Mouse (Mus musculus): ENCODE results near the gene Tshz2.

Tshz2 gene

DNA sequence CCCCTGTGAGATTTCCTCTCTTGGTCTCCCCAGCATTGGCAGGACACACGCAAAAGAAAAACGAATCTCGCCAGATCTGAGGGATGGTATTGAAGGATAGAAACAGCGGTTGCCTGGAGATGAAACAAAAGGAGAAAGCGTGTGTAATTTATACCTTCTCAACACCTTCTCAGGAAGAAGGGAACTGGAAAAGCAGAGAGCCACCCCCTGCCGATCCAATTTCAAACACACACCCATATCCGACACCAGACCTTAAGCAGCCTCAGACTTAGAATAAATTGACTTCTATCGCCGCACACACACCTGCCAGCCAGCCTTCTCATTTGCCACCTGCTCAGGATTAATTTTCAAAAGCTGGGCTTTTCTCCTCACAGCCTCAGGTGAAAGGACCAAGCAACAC is 390.9 kb downstream of the Tshz2 start:
- no peak for DNase-seq

DNA sequence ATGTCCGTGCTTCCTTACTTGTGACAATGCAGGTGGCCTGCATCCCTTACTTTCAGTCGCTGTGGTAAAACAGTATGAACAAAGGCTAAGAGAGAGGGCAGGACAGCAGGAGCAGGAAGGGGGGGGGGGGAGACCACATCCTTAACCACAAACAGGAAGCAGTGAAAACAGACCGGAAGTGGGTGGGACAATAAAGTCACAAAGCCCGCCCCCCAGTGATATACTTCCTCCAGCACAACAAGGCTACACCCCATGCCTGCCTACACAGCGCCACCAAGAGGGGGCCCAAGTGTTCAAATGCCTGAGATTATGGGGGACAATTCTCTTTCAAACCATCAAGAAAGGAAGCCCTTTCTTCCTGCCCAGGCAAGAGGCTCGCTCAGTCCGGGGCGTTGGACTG is 392.1 kb downstream of the Tshz2 start:
- DNase-seq: peak; percentile 50 to 61

DNA sequence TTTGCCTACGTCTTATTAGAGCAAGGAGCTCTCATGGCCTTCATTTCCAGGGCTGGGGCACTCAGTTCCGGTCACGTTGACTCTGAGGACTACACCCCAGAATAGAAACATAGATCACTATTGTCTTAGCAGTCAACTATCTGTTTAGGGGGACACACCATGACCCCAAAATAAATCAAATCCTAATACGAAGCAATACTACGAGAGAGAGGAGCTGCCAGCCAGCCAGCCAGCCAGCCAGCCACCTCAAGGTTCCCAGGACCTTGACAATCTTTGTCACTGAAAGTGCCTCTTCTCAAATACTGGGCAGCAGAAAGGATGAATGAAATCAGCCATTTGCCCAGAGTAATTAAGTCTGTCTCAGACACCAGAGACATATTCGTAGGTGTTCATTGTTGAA is 393.1 kb downstream of the Tshz2 start:
- no peak for DNase-seq

DNA sequence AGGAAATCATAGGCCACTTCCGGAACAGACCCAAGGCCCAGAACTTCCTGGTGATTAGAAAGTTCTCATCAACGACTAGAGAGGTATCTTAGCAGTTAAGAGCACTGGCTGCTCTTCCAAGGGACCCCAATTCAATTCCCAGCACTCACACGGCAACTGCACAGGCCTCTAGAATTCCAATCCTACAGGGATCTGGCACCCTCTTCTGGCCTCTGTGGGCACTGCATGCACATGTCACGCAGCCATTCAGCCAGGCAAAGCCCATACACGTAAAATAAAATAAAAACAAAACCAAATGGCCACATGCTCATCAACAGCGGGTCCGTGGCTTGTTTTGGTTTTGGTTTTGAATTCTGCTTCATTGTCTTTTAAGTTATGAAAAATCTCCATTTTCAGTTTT is 395.0 kb downstream of the Tshz2 start:
- DNase-seq: peak; percentile 22 to 23

DNA sequence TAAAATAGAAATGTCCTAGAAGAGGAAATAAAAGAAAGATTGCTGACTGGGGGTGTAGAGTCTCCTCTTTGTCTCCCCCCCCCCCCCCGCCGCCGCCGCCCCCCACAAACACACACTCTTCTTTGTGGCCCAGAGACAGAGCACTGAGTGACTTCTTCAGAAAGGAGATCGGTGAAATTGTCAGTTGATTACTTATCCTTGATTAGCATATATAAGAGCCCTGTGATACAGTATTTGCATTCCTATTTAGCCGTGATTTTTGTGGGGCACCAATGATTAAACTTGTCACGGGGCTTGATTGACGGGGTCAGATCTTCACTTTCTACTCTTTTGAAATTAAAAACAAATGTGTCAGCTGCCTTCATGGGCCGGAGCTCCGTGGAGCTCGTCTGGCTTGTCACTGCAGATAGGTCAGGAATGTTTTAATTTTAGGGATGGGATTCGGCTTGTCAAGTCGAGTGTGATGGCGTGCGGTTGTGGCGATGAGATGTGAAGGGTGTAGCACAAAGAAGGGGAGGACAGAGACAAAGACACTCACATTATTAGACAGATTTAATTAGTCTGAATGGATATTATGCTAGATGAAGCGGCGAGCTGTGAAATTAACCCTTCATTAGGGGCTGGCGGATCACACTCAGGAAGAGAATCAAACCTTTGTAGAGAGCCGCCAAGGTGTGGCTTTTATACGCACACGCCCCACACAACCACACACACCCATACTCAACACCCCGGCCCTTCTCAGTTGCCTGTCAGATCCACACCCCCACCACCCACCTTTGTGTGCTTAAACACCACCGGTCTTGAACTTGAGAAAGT is 395.9 kb downstream of the Tshz2 start:
- DNase-seq: no peak

DNA sequence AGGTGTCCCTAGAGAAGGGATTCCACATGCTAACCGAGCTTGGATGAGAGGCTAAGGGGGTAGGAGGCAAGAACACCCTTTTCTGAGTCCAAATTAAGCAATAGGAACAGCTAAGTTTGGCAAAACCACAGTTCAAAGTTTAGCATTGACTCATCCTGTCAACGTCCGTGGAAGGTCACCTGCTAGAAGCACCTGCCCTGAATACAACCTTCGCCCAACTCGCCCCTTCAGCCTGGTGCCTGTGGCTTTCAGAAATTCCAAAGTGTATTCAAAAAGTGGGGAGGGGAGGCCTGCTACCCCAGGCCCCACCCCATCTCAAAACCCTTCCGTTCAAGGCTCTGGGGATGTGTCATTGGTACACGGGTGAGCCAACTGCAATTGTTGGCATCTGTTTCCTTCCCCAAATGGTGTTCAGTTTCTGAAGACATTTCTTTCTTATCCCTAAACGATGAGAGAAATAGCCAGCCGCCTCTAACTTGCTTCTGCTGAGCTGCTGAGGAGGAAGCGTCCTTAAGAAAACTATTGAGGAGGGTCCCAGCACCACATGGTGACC is 396.6 kb downstream of the Tshz2 start:
- no peak for DNase-seq

DNA sequence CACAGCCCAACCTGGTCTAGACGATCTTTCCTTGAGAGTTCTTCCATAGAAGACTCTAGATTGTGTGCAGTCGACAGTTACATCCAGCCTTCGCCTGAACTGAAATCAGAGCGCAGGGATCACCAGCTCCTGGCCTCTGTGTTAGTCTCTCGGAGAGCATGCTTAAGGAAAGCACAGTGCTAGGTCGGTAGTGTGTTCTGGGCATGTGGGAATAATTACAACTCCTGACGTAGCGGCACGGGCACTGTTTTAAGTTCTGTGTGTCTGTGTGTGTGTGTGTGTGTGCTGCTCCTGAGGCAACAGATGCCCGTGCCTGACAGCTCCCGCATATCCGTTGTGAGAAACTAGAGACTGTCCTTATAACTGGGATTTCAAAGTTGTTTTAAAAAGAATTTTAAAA is 398.4 kb downstream of the Tshz2 start:
- DNase-seq: no peak

DNA sequence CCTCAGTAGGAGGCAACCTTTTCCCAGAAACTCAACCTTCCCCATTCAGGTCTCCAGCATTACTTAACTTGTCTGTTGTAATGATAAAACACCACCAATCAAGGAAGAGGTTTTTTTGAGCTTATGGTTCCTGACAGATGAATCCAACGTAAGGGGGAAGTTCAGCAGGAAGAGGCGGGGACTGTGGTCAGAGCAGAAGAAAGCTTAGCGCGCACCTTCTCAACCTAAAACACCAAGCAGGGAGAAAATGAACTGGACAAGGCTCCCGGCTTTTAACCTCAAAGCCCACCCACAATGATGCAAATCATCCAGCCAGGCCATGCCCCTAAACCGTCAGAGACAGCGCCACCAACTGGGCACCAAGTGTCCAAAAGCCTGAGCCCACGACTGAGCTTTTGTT is 399.1 kb downstream of the Tshz2 start:
- no peak for DNase-seq

DNA sequence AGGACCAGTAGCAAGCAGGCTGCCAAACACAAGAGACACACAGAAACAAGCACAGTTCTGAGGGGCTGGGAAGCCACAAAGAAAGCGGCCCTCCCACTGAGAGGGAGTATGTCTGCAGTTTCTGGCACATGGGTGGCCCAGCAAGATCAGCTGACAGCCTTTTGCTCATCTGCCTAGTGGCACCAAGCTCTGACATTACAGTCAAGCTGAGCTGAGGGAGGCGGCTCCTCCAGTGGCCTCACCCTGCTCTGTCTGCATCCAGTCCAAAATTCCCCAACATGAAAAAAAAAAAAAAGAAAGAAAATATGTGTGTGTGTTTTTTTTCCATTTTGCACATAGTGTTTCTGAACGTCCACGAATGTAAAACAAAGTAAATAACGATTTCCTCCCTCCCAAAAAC is 400.4 kb downstream of the Tshz2 start:
- no peak for DNase-seq

DNA sequence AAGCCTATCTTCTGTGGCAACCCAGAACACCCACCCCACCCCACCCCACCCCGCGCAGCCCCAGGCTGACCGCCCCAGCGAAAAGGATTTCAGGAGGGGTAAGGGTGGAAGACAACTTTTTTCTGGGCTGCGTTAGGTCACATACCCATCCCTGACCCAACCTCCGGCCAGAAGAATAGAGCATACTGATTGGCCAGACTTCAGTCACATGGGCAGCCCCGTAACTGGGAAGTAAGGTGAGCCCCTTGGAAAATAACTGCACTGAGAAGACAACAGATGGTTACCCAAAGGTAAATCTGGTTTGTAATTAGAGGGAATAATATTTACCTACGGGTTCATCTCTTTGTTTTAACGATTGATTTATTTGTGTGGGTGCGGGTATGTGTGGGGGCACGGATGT is 402.0 kb downstream of the Tshz2 start:
- no peak for DNase-seq

DNA sequence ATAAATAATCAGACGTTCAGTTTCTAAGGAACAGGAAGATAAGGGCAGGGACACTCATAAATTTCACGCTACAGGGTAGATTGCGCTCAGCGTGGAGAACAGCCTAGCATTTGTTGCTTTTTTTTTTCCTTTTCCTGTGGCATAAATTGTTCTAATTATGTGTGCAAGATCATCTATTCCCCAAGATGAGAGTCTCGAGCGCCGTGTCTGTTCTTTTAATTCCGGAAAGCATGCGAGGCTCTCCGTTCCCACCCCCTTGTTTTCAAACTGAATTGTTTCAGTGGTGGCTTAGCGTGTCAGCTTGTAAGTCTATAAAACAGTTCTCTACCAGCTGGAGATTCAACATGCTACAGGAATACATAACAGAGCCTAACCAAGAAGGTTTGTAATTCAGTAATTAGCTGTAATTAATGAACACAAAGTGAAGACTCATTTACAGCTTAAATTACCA is 404.0 kb downstream of the Tshz2 start:
- DNase-seq: no peak

DNA sequence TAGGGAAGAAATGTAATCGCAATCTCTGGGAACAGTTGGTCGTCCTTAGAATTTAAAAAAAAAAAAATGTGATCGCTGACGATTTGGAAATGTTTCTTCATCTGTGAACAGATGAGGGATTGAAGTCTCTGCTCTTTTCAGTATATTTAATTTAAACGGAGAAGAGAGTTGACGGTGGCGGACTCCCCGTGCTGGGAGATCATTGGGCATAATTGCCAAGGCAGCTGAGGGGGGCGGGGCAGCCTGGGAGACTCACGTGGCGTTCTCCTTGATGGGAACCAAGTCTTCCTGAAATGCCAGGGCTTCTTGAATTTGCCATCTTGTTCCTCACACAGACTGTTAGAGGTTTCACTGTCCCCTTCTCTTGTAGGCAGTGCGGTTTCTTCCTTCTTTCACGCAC is 404.5 kb downstream of the Tshz2 start:
- no peak for DNase-seq

DNA sequence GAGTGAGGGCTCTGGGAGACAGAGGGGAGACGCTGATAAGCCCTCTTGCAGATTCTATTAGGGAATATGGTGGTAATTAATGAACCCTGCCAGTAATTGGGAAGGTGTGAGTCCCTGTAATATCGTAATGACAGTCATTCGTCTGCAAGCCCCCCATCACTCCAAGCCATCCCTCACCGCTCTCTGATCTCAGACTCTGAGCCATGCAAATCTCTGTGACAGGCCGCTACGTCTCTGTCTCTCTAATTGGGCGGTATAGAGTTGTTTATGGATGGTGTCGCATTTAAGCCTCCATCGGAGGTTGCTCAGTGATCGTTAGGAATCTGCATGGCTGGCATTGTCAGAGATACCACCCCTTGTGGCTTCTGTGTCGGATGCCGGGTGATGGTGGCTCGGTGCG is 407.0 kb downstream of the Tshz2 start:
- no peak for DNase-seq

DNA sequence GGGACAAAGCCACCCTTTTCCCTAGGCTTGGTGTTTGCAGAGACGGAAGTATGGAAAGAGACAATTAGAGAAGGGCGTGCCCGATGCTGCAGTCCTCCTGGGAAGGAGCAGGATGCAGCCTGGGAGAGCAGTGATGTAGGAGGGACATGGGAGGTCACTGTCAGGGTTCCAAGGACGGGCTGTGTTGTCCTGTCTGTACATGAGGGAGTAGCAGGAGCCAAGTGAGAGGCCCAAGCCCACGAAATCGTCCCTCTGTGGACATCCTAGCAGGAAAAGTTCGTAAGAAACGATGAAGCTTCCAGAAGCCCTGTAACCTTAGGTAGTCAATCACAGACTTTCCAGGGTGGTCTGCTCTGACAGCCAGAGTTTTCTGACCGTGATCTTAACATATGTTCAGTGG is 408.3 kb downstream of the Tshz2 start:
- DNase-seq: no peak

DNA sequence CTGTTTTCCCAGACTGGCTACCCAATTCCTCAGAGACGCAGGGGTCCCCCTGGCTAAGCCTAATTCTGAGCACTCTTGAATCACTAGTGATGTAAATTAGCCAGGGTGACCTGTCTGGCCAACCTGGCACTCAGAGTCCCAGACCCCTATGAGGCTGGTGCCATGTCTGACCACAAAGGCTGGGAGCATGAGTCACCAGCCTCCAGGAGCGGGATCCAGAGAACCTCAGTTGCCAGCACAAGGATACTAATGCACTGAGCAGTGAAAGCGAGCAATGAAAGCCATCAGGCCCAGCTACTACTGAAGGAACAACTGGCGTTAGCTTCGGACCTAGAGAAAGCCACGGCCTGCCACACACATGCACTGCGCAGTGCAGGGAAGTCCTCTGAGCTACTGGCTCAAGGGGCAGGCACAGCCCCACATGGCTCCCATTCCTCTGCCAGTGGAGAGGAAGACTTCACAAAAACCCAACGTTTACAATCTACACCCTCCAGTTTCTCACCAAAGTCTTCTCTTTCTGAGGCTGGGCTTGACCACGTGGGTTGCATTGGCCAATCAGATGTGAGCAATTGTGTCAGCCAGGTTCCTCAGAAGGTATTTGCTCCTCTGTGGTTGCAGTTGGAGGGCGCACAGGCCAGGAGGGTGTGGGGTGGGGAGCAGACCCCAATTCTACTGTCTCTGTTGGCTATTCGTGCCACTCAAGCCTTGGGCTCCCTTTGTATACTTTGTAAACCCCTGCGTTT is 409.8 kb downstream of the Tshz2 start:
- no peak for DNase-seq

DNA sequence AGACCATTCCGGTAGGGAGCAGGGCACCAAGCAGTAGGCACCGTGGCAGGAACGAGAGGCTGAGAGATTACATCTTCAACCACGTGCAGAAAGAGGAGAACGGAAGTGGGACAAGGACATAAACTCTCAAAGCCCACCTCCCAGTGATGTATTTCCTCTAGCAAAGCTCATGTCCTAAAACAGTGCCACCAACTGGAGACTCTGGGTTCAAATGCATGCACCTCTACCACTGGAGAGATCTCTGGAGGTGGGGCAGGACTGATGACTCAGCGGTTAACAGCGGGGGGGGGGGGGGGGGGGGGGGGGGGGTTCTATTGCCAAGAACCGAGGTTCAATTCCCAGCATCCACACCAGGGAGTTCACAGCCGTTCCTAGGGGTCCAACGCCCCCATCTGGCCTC is 410.5 kb downstream of the Tshz2 start:
- no peak for DNase-seq

DNA sequence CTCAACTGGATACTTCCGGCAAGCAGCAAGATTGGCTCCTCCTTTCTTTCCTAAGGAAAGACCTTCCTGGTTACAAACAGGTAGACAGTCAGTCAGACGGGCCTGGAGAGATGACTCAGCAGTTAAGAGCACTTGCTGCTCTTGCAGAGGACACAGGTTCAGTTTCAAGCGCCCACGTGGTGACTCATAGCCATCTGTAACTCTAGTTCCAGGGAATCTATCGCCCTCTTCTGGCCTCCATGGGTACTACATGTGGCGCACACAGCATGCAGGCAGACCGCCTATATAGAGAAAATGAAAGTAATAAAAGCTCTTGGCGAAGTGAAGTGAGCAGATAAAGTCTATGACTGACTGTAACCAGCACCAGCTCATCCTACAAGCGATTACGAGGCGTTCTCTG is 413.1 kb downstream of the Tshz2 start:
- peak; percentile 35 to 47 for DNase-seq

DNA sequence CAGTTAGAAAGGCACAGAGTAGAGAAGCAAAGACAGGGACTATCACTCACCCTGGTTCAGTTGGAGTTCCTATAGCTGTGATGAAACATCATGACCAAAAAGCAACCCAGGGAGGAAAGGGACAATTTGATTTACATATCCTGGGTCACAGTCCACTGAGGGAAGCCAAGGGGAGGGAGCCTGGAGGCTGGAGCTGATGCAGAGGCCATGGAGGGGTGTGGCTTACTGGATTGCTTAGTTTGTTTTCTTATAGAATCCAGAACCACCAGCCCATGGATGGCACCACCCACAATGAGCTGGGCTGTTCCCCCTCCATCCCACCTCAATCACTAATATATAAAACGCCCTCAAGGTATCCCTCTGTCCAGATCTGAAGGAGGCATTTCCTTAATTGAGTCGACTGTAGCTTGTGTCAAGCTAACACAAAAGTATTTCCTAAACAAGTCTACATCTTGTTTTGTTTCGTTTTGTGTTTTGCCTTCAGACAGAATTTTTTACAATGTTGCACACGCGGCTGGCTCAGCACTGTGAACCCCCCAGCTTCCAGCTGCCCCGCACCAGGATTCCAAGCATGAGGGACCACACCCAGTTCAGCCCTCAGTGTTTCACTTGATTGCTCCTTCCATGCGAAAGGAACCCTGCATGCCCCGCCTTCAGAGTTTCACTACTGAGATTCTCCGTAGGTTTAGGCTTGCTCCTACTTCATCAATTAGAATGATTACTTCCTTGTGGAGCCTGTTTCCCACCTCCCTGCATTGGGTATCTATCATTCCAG is 413.7 kb downstream of the Tshz2 start:
- no peak for DNase-seq

DNA sequence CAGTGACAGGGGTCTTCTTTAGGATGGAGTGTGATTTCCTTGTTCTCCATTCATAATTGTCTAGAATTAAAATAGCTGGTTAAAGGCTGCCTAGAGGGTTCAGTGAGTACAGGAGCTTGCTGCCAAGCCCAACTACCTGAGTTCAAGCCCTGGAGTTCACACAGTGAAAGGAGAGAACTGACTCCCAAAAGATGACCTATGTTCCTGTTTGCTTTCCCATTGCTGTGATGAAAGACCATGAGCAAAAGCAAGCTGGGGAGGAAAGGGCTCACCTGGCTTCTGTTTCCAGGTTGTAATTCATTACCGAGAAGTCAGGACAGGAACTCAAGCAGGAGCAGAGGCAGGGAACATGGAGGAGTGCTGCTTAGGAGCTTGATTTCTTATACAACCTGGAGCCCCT is 416.0 kb downstream of the Tshz2 start:
- DNase-seq: no peak

DNA sequence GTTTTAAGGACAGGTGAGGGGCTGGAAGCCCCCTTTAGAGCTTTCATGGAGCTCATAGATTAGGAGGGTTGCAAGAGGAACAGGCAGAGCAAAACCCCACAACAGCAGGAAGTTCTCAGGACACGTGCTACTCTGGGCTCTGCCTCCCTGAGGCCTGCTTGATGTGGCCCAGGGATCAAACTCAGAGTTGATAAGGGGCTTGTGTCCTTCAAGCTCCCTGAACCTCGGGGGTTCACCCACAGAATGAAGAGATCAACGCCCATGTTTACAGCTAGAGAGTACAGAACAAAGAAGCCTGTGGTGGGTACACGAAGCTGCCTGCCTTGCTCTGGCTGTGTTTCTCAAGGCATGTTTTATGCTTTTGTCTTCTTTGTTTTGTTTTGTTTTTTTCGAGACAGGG is 417.8 kb downstream of the Tshz2 start:
- DNase-seq: no peak

DNA sequence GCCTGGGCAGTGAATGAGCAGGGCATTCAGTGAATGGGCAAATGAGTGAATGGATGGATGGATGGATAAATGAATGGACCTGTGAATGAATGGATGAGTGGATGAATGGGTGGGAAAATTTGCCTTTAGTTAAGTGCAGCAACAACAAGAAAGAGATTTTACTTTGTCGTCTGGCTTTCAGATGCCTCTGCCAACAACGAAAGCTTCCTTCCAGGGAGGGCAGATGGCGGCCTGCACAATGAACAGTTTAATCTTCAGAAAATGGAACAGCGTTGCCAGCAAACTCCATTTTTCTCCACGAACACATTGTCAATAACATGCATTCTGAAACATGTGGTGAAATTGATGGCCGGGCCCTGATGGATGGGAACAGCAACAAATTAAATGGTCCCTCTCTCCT is 418.6 kb downstream of the Tshz2 start:
- no peak for DNase-seq

DNA sequence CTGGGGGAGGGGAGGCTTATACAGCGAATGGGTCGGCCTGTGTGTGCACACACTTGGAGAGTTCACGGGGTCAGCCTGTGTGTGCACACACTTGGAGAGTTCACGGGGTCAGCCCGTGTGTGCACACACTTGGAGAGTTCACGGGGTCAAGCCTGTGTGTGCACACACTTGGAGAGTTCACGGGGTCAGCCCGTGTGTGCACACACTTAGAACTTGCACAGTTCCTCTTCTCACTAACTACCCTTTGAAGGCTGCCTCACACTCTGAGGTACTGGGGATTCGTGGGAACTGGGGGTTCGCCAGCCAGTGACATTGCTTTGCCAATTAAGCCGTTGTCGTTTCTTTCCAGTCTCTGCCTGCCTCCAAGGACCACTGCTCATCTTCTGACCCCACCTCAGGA is 422.1 kb downstream of the Tshz2 start:
- DNase-seq: no peak

DNA sequence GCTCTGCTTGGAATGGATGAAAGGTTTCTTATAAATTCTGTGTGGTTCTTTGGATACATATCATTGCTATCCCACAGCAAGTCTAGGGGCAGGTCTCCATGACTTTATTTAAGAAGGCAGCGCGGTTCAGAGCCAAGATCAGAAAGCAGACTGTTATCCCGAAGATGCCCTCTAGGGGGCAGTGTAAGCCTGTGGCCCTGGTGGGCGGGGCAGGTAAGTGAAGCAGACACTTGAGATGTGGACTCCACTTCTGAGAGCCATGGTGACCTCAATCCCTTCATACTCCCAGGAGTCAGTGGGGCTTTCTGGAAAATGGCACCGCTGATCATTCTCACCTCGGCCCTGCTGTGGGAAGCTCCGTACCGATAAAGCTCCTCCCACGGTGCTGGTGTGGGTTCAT is 422.6 kb downstream of the Tshz2 start:
- DNase-seq: peak; percentile 77 to 79

Data from B cell, adult 2 months (primary cell).